Mouse (Mus musculus): Measurements from ENCODE around the gene B3gat2. TPM values are rescaled to one million over a fixed set of nuclear protein-coding genes. Genes with fewer than 3 reads are reported as not detected.

B3gat2 gene
- total and polyA plus RNA-seq, 2 experiments: under 0.01 TPM; not detected in 1

DNA sequence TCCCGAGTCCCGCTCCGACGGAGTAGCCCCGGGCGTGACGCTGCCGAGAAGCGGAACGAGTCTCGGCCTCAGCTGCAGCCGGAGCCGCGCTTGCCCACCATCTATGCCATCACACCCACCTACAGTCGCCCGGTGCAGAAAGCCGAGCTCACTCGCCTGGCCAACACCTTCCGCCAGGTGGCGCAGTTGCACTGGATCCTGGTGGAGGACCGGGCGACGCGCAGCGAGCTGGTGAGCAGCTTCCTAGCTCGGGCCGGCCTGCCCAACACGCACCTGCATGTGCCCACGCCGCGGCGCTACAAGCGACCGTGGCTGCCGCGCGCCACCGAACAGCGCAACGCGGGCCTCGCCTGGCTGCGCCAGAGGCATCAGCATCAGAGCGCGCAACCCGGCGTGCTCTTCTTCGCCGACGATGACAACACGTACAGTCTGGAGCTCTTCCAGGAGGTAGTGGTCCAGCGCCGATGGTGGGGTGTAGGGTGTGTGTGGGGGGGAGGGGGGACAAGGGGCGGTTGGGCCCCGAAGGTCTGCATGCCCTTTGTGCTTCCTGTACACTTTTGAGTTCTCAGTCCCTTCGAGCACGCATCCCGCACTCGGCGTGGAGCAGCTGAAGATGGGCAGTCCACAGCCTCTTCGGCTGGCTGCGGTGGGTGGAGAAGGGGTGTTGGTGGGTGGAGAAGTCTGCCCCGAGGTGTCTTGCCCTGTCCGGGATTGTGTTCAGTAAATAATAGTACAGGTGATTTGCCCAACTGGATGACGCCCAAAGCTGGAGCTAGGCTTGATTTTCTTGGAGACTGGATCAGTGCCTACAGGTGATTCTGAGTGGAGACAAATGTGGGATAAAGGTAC, 1.5 kb downstream of the B3gat2 start:
- 3% methylated on average over 65 of the region's 65 CpGs for WGBS
- no peak overlapping the region for H3K9ac ChIP-seq (ENCODE audit: low read depth, low read length)
- peak overlapping the region; percentile 39; the same call in 1 of the 2 replicates for H3K4me3 ChIP-seq (ENCODE audit: insufficient read depth, low read depth, low read length)
- no peaks in the 10 kb centered on the region for H3K79me2 ChIP-seq (ENCODE audit: control insufficient read depth, insufficient read depth, low read length)
- H3K4me1 ChIP-seq (ENCODE audit: control insufficient read depth, insufficient read depth, low read length): peaks cover 3% of the 10 kb centered on the region; the same call in 1 of the 2 replicates
- H3K27ac ChIP-seq (replicated peaks; ENCODE audit: insufficient read depth, low read depth, low read length): no peak overlapping the region
- TF ChIP-seq CTCF (IDR thresholded peaks at IDR 0.05; ENCODE audit: low read depth, low read length): peak; percentile 96
- TF ChIP-seq POLR2A (IDR thresholded peaks at IDR 0.05; ENCODE audit: extremely low read depth, insufficient read depth, low read length): no peak
- peak; percentile 51 for DNase-seq (ENCODE audit: extremely low read depth, low read depth, low spot score)
- H3K36me3 ChIP-seq (ENCODE audit: control insufficient read depth, insufficient read depth, low read length): no peaks in the 10 kb centered on the region
- peaks cover 18% of the 10 kb centered on the region for H3K27me3 ChIP-seq (ENCODE audit: control insufficient read depth, insufficient read depth, low read length)

- 6% methylated on average over 7 of the region's 7 CpGs for WGBS
- no peak for DNase-seq (ENCODE audit: extremely low read depth, low read depth, low spot score)
- no peak for TF ChIP-seq POLR2A (IDR thresholded peaks at IDR 0.05; ENCODE audit: extremely low read depth, insufficient read depth, low read length)
- no peak for TF ChIP-seq CTCF (IDR thresholded peaks at IDR 0.05; ENCODE audit: low read depth, low read length)
- H3K27me3 ChIP-seq (ENCODE audit: control insufficient read depth, insufficient read depth, low read length): peaks cover 18% of the 10 kb centered on the region
- H3K4me1 ChIP-seq (ENCODE audit: control insufficient read depth, insufficient read depth, low read length): peaks cover 3% of the 10 kb centered on the region; the same call in 1 of the 2 replicates
- no peak overlapping the region for H3K27ac ChIP-seq (replicated peaks; ENCODE audit: insufficient read depth, low read depth, low read length)
- no peak overlapping the region for H3K4me3 ChIP-seq (ENCODE audit: insufficient read depth, low read depth, low read length)
- no peak overlapping the region for H3K9ac ChIP-seq (ENCODE audit: low read depth, low read length)
- no peaks in the 10 kb centered on the region for H3K36me3 ChIP-seq (ENCODE audit: control insufficient read depth, insufficient read depth, low read length)
- no peaks in the 10 kb centered on the region for H3K79me2 ChIP-seq (ENCODE audit: control insufficient read depth, insufficient read depth, low read length)
Measured at GRCm38 (mm10) chr1:23763726-23764125, 2.2 kb downstream of the B3gat2 start.

DNA sequence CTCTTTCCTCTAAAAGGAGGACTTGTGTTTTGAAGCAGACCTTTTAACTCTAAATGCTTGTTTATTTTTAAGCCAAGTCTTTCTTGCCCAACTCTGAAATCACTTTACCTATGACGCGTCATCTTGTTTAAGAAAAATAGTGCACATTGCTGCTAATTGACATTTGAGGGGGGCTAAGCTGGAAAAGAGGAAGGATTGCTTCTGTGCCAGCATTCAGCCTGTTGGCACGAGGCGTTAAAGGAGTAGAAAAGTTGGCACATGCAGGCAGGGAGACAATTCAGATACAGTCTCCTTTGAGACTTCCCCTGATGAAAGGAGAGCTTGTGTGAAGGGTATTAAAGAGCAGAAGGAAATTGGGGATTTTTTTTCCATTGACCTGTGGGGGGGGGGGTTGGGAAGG, 3.2 kb downstream of the B3gat2 start:
- 53% methylated on average over 4 of the region's 4 CpGs for WGBS
- no peaks in the 10 kb centered on the region for H3K36me3 ChIP-seq (ENCODE audit: control insufficient read depth, insufficient read depth, low read length)
- H3K4me3 ChIP-seq (ENCODE audit: insufficient read depth, low read depth, low read length): no peak overlapping the region
- no peak for TF ChIP-seq POLR2A (IDR thresholded peaks at IDR 0.05; ENCODE audit: extremely low read depth, insufficient read depth, low read length)
- no peak for TF ChIP-seq CTCF (IDR thresholded peaks at IDR 0.05; ENCODE audit: low read depth, low read length)
- no peak for DNase-seq (ENCODE audit: extremely low read depth, low read depth, low spot score)
- no peak overlapping the region for H3K9ac ChIP-seq (ENCODE audit: low read depth, low read length)
- peaks cover 3% of the 10 kb centered on the region; the same call in 1 of the 2 replicates for H3K4me1 ChIP-seq (ENCODE audit: control insufficient read depth, insufficient read depth, low read length)
- H3K27ac ChIP-seq (replicated peaks; ENCODE audit: insufficient read depth, low read depth, low read length): no peak overlapping the region
- no peaks in the 10 kb centered on the region for H3K79me2 ChIP-seq (ENCODE audit: control insufficient read depth, insufficient read depth, low read length)
- peaks cover 18% of the 10 kb centered on the region for H3K27me3 ChIP-seq (ENCODE audit: control insufficient read depth, insufficient read depth, low read length)

GRCm38 (mm10) chr1:23773039-23773438, 11.5 kb downstream of the B3gat2 start:
- Histone ChIP-seq H3K4me1 (ENCODE audit: control insufficient read depth, insufficient read depth, low read length) (no peaks in the 10 kb centered on the region), H3K79me2 (ENCODE audit: control insufficient read depth, insufficient read depth, low read length) (no peaks in the 10 kb centered on the region), H3K27ac (replicated peaks; ENCODE audit: insufficient read depth, low read depth, low read length) (no peak overlapping the region), H3K27me3 (ENCODE audit: control insufficient read depth, insufficient read depth, low read length) (no peaks in the 10 kb centered on the region), H3K4me3 (ENCODE audit: insufficient read depth, low read depth, low read length) (no peak overlapping the region), H3K36me3 (ENCODE audit: control insufficient read depth, insufficient read depth, low read length) (no peaks in the 10 kb centered on the region), H3K9ac (ENCODE audit: low read depth, low read length) (no peak overlapping the region)
- 47% methylated on average over 3 of the region's 3 CpGs for WGBS
- DNase-seq (ENCODE audit: extremely low read depth, low read depth, low spot score): no peak
- TF ChIP-seq CTCF (IDR thresholded peaks at IDR 0.05; ENCODE audit: low read depth, low read length) (no peak), POLR2A (IDR thresholded peaks at IDR 0.05; ENCODE audit: extremely low read depth, insufficient read depth, low read length) (no peak)

GRCm38 (mm10) chr1:23792737-23793533, 31.4 kb downstream of the B3gat2 start:
- Histone ChIP-seq H3K4me1 (ENCODE audit: control insufficient read depth, insufficient read depth, low read length) (no peaks in the 10 kb centered on the region), H3K27ac (replicated peaks; ENCODE audit: insufficient read depth, low read depth, low read length) (no peak overlapping the region)
- peak; percentile 94 for TF ChIP-seq CTCF (IDR thresholded peaks at IDR 0.05; ENCODE audit: low read depth, low read length)
- no peak for TF ChIP-seq POLR2A (IDR thresholded peaks at IDR 0.05; ENCODE audit: extremely low read depth, insufficient read depth, low read length)

More at GRCm38 (mm10) chr1:23792737-23793533, 31.4 kb downstream of the B3gat2 start:
- no peak overlapping the region for H3K9ac ChIP-seq (ENCODE audit: low read depth, low read length)
- H3K36me3 ChIP-seq (ENCODE audit: control insufficient read depth, insufficient read depth, low read length): no peaks in the 10 kb centered on the region
- H3K79me2 ChIP-seq (ENCODE audit: control insufficient read depth, insufficient read depth, low read length): no peaks in the 10 kb centered on the region
- no peak overlapping the region for H3K4me3 ChIP-seq (ENCODE audit: insufficient read depth, low read depth, low read length)
- DNase-seq (ENCODE audit: extremely low read depth, low read depth, low spot score): peak; percentile 38
- 44% methylated on average over 11 of the region's 11 CpGs for WGBS
- H3K27me3 ChIP-seq (ENCODE audit: control insufficient read depth, insufficient read depth, low read length): no peaks in the 10 kb centered on the region
